Mouse (Mus musculus): ENCODE measurements around the gene Spc24.
"Not testable (repeated sequence)": the region's sequence is repeated elsewhere in the genome, so short reads cannot be mapped to it uniquely, and the experiment has no call there.

Spc24 gene

GRCm38 (mm10) chr9:21784517-21785307 lies 24.6 kb upstream of the Spc24 start:
- CTCF ChIA-PET: interaction anchor here (0.6 to 0.7 kb wide), 3 partner anchors 258 to 1535 kb away, joined by 3 to 4 read pairs (median 3); no protein-coding TSS in a partner anchor

GRCm38 (mm10) chr9:21781657-21782468 lies 21.8 kb upstream of the Spc24 start:
- CTCF ChIA-PET: interaction anchor here (0.6 kb wide), 1 partner anchor 840 kb away, joined by 4 read pairs; no protein-coding TSS in a partner anchor

- CTCF ChIA-PET: no interaction called here
Measured at GRCm38 (mm10) chr9:21777726-21778125, 17.6 kb upstream of the Spc24 start.

GRCm38 (mm10) chr9:21774353-21774752 lies 14.2 kb upstream of the Spc24 start:
- CTCF ChIA-PET: no interaction called here

DNA sequence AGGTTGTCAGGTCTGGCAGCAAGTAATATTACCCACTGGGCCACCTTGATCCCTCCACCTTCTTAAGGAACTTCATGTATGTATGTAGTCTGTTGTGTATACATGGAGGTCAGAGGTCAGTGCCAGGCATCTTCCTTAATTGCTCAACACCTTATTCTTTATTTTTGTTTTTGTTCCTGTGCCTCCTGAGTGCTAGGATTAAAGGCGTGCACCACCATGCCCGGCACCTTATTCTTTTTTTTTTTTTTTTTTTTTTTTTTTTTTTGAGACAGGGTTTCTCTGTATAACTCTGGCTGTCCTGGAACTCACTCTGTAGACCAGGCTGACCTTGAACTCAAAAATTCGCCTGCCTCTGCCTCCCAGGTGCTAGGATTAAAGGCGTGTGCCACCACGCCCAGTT lies 13.3 kb upstream of the Spc24 start:
- CTCF ChIA-PET: not testable (repeated sequence)

DNA sequence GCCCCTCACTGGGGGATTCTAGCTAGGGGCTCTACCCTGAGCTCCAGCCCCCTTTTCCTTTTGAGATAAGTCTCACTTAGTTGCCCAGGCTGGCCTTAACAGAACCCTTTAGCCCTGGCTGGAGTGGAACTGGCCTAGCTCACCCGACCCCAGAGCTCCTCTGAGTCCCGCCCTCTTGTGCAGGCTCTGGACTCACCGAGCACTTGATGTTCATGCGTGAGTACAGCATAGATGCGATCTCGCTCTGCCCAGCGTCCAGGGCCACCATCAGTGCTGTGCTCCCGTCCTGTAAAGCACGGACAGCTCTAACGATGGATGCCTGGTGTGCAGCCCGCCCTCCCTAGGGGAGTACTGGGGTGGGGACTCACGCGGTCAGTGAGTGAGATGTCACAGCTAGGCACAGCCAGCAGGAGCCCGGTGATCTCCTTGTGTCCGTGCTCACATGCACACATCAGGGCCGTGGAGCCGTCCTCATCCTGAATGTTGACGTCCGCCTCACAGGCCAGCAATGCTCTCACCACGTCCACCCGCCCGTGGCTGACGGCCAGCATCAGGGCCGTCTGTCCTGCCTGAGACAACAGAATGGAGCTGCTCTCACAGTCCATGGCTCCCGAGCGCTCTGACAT lies 9.6 kb upstream of the Spc24 start:
- CTCF ChIA-PET: no interaction called here

DNA sequence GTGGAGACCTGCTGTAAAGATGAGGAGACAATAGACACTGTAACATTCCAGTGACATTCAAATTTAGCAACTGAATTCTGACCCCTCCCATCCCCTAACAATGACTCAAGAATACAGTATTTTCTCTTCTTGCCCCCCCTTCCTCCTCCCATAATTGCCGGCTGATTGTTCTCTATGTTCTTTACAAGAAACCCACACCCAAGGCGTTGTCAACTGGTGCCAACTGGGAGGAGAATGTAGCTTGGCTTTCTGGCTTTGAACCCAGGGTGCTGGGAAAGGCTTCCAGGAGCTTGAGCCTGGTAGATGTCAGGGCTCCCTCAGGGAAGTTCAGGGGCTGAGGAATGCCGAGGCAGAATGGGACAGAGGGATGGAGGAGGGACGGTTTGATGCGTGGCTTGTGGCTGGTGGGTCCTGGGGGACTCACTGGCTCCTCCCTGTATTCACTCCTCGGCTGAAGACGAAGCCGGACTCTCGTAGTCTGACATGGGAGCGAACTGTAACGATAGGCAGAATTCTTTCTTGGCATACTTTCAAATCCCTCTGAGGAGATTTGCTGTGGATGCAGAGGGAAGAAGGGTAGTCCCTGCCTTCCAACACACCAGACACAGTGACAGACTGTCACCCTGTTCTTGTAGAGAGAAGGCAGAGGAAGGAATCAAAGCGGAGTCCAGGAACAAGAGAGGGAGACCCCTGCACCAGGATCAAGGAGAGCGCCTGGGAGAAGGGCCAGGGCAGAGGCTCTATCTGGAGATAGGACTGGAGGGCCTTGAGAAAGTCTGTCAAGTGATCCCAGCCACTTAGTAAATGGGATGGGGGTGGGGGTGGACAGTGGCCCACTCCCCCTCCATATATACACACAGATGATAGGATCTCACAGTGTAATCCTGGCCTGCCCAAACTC lies 8.7 kb upstream of the Spc24 start:
- CTCF ChIA-PET: interaction anchor here (0.6 kb wide), 1 partner anchor 31 kb away, joined by 11 read pairs; no protein-coding TSS in a partner anchor

GRCm38 (mm10) chr9:21767896-21768295 lies 7.8 kb upstream of the Spc24 start:
- CTCF ChIA-PET: no interaction called here

- CTCF ChIA-PET: no interaction called here
Measured at GRCm38 (mm10) chr9:21764084-21764999, 4.2 kb upstream of the Spc24 start.

GRCm38 (mm10) chr9:21762135-21762534 lies 2.0 kb upstream of the Spc24 start:
- CTCF ChIA-PET: interaction anchor here (0.6 kb wide), 1 partner anchor 8 kb away, joined by 4 read pairs; no protein-coding TSS in a partner anchor

- CTCF ChIA-PET: no interaction called here
Measured at GRCm38 (mm10) chr9:21759718-21760117, 385 bp downstream of the Spc24 start.

- CTCF ChIA-PET: interaction anchor here (0.6 kb wide), 1 partner anchor 194 kb away, joined by 17 read pairs; no protein-coding TSS in a partner anchor
Measured at GRCm38 (mm10) chr9:21758576-21759529, 1.2 kb downstream of the Spc24 start.

- CTCF ChIA-PET: no interaction called here
Measured at GRCm38 (mm10) chr9:21754516-21755321, 5.4 kb downstream of the Spc24 start.

GRCm38 (mm10) chr9:21754003-21754402 lies 6.1 kb downstream of the Spc24 start:
- CTCF ChIA-PET: no interaction called here

DNA sequence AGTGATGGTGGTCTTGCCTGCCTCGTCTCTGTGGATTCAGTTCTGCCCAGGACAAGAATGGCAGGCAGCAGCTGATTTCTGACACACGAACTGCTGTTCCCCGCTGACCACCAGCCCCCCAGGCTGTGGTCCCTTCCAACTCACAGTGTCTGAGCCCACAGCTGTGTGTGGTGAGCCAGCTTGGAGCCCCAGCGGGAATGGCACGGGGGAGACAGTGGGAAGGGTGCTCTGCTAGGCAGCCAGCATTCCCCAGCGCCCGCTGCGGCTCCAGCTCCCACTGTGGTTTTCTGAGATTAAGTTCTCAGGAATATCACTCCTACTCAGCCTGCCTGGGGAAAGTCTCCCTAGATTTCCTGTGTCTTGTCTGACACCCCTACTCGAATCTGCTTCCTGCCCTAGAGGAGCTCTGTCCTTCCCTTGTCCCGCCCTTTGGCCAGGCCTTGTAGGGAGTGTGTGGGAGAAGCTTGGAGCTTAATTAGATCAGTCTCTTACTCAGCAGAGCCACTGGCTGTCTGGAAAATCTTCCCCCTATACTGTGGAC lies 7.8 kb downstream of the Spc24 start:
- CTCF ChIA-PET: no interaction called here

DNA sequence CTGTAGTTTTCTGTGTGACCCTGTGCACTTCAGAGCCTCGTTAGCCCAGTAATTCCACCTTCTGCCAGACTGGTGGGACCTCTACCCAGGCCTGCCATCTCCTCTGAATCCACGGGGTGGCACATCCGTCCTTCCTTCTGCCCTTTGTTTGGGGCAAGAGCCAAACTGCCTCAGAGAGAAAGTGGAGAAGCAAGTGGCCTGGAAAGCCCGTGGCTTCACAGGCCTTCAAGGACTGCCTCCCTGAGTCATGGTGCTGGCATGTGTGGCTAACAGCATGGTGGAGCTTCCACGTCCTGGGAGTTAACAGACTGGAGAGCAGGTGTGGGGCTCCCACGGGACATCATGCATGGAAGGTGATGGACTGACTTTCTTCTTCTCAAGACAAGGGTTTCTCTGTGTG lies 8.8 kb downstream of the Spc24 start:
- CTCF ChIA-PET: no interaction called here

DNA sequence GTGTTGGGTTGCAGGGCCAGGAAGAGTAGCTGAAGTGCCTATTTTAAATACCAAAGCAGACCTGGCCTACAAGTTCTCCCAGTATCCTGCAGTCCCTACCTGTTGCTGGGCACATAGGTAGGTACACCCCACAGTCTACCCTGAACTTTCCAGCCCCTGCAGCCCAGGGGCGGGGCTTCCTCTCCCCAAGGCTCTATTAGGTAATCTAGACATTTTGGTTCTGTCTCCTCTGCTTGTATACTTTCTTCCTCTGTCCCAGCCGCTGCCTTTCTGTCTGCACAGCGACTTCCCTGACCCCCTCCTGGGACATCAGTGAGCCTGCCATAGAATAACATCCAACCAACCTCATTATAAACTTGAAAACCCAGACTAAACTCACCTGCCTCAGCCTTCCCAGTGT lies 9.7 kb downstream of the Spc24 start:
- CTCF ChIA-PET: no interaction called here

Measured in spleen, embryonic (tissue).